Mouse (Mus musculus) urinary bladder, postnatal 4 days (tissue): Measurements from ENCODE around the gene Usp18.

Source experiments
- DNase-seq, 2 experiments: peaks; one replicate each; pipeline ENCODE4 v3.0.0; 2021 to 2022; ENCODE audit warnings: low spot score in 2 of 2

Gene Usp18

DNA sequence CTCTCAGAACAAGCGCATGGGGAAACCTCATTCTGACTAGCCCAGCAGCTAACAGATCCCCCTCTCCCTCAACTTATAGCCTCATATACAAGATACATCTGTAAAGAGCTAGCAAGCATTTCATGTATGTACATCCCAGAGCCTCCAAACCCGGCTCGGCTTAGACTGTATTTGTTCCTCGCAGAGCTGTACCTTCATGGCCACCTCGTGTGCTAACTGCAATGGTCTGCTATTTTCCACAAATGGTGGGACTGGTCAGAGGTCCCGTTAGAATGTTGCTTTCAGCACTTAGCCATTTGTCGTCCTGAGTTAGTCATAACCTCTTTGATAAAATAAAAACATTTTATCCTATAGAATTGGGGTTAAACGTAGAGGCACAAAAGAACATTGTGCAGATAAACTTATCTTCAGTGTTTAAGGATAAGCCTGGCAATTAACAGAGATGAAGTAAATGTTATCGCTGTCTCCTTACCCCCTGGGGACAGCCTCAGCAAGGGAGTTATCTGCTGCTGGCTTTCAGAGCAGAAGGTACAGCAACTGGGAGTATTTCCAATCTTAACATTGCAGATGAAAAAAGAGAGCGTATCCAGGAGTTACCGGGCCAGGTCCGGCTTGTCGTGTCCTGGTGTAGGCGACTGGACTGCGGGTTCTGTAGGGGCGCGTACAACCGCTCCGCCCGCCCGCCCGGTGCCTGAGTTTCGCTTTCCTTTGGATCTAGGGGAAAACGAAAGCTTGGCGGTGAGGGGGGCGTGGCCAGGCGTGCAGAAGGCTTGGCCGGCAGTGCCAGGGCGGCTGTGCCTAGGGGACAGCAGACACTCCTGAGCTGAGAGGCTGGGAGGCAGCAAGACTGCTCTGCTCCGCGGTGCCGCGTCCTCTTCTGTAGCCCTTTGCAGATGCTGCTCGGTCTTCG, at the start of gene Usp18:
Gene Usp18, plus strand, starts transcription at position 780 of the 910 bp plus-strand sequence.
- peak; percentile 81 to 90 for DNase-seq

DNA sequence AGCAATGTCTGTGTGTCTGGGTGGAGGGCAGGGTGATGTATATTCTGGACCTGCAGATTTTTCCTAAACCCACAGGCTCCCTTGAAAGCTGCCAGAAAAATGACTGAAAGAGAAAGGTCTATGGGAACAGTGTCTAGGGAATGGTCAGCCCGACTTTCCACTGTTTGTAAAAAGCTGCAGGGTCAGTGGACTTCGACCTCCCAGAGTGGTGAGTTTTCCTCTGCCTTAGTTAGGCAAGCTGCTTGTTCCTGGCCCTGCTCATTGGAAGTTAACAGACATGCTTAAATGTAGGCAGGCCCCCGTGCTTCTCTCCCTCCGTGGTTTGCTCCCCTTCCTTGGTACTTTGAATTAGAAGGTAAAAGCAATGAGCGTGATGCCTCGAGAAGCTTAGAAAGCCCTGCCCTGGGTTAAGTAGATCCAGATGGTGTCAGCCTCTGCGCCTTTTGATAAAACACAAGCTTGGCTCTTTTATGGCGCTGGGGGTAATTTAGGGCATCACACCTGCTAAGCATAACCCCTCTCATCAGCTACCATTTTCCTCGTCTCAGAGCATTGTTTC, 47.8 kb upstream of the Usp18 start:
- DNase-seq: no peak

DNA sequence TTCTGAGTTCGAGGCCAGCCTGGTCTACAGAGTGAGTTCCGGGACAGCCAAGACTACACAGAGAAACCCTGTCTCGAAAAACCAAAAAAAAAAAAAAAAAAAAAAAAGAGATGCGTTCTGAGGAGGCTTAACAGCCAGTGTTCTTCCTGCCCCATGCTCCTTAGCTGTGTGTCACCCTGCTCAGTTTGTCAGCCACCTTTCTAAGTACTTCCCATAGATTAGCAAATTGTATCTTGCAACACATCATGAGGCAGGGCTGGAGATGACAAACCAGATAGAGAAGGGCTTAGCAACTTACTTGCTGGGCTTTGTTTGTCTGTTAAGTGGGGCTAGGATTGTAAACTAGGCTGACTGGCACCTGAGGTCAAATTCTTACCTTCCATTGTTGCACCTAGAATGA, 45.2 kb upstream of the Usp18 start:
- no peak for DNase-seq

DNA sequence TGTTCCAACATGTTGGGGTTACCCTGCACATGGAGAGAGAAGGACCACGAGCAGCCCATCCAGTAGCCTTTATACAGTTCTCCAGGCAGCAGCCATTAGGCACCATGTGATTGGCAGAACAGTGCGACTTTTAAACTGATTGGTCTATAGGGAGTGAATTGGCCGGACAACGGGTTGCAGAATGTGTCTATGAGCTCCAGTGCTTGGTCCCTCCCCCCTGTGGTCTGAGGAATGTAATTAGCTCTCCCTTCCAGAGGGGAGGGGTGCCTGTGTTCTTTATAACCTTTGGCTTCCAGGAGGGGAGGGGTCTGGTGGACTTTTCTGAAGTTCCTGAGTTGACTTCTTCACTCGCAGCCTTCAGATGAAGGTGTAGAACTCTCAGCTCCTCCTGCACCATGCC, 43.7 kb upstream of the Usp18 start:
- DNase-seq: no peak

DNA sequence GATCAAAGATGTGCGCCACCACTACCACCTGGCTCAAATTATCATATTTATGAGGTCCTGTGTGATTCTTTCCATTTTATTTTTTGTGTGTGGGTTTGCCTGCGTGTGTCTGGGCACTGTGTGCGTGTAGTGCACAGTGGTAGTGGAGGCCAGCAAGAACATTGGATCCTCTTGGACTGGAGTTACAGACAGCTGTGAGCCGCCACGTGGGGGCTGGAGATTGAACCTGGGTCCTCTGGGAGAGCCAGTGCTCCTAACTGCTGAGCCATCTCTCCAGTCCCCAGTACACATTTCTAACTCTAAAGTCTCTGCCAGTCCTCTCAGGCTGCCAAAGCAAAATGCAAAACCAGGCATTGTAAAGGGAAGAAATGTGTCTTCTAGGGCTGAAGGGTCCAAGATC, 39.2 kb upstream of the Usp18 start:
- no peak for DNase-seq

DNA sequence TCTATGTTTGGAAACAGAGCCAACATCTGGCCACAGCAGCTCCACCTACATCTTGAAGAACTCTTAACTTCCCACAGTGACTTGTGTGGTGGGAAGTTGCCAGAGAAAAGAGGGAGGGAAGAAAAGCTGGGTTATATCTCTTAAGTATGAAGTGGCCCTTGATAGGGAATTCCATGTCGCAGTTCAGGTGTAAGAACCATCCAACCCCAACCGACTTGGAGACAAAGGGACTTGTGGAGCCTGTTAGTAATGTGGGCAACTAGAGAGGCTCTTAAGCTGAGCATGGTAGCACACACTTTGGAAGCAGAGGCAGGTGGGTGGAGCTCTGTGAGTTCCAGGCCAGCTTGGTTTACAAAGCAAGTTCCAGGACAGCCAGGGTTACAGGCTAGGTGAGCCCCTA, 36.1 kb upstream of the Usp18 start:
- DNase-seq: no peak

DNA sequence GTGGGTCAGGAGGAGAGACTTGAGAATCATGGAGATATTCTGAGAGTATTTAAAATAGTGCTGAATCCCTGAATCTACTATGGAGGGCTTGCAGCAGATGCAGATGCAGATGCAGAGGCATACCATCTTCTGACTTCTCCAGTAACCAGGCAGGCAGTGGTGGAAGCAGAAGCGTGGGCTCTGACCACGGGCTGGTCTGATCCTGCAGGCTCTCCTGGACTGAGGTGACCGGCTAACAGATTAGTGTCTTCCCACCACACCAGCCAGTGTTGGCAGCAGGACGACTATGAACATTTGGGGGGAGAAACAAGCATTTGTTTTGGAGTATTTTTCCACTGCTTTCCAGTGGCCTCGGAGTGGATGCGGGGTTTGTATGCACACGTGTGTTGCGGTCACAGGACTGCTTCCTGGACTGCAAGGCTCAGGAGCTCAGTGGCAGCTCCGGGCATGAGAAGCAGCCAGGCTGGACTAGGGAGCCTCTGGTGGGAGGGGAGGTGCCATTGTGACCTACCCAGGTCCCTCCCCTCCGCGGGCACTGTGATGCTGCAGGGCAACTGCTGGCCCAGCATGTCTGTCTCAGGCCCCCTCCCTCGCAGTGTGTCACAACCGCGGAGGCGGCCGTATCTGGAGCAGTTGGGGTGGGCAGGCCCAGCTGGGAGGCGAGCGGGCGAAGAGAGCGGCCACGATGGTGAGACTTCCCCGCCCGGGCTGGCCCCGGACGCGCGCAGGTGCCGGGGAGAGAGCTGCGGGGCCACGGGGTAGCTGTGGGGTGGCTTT, 35.4 kb upstream of the Usp18 start, which contains the start of gene Tuba8:
Gene Tuba8, plus strand, starts transcription at position 548 of the 777 bp plus-strand sequence.
- peak in 1 of 2 experiments; percentile 30 for DNase-seq

DNA sequence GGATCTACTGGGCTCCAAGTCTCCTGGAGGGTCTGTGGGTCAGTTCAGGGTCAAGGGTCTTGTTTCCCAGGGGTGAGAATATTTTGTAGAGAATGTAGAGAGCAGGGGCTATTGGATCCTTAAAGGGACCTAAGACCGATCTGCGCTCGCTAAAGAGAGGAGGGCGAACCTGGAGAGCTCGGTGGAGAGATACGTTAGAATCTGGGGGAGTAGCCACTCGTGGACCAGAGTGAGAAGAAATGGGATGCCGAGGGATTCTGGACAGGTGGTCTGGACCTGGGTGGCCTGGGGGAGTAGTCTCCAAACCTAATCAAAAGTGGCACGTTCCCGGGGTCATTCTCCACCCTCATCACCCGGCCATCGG, 34.8 kb upstream of the Usp18 start:
- DNase-seq: no peak

DNA sequence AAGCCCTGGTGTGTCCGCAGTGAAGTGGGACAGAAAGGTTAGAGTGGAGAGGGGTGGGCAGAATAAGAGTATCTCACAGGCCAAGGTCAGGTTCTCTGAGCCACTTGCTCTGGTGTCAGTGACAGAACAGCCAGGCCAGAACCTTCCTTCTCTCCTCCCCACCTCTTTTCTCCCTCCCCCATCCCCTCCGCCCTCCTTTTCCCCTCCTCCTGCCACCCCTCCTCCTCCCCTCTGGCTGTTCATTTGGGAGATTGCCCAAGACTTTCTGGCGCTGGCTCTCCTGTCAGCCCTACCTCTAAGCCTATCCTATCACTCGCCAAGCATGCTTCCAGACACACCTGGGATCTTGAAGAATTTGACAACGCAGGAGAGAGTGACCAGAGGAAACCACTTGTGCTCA, 34.0 kb upstream of the Usp18 start:
- DNase-seq: no peak

DNA sequence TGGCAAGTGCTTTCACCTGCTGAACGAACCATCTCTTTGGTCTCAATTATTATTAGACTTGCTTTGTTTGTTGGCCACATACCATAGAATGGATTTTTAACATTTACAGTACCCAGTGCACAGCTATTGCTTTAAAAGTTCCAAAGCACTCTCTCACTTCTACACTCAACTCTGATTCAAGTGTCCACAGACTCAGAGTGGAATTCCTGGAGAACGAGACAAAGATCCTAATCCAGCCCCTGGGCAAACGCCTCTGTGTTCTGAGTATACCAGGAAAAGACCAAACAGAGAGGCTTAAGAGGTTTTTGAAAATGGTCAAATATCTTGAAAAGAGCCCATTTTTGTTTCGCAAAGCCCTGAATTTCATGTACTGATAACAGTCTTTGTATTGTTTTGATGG, 32.7 kb upstream of the Usp18 start:
- DNase-seq: no peak

DNA sequence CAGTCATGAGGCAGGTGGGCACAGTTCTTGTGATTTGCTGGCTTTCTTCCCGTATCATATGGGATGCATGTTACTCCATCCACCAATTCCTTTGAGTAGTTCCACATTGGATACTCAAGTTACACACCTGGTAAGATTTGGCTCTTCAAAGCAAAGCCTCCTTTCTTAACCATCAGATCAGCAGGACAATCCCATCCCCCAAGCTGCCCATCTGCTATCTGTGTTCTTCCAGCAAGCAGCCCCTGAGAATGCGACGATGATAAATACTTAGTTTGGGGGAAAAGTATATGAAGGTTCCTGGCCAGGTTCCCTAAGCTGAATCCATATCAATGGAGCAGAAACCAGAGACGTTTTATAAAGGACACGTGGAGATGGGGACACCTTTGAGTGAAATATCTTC, 31.5 kb upstream of the Usp18 start:
- DNase-seq: no peak

DNA sequence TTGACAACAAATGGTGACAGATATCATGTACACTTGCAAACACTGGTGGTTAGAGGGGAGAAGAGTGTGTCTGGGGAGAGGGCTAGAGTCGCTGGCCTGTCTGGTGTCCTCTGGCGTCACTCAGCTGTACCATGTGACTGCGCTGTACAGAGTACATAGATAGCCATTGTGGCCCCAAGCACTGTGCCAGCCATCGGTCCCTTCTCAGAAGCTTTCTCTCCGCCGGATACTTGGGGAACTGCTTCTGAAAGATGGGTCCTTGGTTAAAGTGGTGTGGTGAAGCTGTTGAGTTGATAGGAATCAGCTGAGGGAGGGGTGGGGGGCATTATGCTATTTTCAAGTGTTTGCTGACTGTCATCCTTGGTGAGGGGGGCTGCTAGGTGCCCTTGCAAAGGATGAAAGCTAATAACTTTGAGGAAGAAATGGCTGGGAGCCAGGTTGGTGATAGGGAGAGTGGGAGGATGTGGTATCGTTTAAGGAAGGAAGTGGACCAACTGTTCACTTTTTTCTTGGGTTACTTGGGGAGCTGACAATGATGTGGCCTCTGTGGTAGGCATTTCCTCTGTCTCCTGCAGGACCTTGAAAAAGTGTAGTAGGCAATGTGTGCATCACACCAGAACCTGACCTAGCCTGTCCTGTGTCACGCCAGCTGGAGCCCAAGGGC, 30.9 kb upstream of the Usp18 start:
- DNase-seq: no peak

DNA sequence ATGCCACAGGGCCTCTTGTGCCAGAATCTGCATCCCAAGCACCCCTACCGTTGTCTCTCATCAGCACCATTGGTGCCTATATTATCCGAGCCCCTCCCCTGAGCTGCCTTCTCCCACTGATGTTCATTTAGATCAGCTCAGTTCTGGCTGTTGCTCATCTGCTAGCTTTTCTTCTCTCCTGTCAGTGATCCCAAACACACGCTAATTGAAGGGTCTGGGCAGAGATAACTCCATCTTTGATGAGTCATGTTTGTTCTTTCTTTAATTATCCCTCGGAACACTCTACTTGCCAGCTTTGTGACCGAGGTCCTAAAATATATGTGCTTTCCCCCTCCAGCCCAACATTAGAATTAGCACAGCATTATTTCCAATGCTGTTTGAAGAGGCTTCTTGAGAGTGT, 30.4 kb upstream of the Usp18 start:
- no peak for DNase-seq

DNA sequence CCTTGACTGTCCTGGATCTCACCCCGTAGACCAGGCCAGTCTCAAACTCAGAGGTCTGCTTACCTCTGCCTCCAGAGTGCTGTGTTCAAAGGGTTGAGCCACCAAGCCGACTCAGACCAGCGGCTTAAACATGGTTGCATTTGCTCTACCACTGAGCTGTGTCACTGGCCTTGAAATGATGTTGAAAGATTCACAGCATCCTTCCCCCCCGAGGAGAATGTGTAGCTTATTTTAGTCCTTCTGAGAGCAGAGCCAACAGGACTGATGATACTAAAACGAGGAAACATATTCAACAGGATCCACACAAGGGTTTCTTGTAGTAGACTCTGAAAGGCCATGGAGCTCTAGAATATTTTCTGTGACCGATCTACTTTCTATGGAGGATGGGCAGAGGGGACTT, 29.8 kb upstream of the Usp18 start:
- DNase-seq: no peak

DNA sequence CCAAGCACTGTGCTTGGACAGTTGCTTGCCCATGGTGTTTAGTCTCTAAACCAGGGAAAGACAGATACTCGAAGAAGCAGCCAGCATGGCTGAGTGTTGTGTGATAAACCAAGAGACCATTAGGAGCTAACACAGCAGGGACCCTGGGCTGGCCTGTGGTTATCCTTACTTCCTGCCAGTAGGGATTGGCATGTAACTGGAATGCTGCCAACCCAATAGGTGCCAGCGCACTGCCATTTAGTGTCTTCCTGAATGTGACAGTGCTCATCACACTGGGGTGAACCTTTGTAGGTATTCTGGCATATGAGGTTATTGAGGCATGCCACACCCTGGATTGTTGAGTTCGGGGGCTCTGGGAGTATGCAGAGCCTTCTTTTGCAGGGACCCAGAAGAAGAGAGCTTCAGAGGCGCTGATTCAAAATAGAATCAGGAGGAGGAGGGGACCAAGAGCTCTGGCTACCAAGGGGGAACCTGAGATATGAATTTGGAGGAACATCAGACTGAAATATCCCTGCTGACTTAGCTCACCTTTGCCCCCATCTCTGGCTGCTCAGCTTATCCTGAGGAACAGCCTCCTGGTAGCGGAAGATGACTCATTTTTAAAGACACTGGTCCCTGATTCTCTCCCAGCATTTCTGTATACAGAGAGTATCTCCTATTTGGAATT, 29.0 kb upstream of the Usp18 start:
- DNase-seq: no peak

DNA sequence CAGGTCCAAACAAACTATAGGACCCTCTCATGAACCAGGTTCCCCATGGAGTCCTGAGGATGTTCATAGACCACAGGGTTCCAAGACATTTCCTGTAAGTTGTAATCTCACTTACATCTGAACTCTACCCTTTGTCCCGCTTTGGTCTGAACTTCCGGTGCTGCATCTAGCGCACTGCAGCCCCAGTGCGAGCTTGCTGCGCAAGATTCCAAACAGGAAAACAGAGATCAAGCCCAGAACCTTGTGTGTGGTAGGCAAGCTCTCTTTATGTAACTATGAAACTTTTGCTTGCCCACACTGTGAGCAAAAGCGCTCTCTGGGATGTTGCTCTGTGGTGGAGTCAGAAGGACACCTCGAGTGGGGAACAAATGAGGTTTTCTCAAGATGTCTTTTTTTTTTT, 27.7 kb upstream of the Usp18 start:
- DNase-seq: no peak

DNA sequence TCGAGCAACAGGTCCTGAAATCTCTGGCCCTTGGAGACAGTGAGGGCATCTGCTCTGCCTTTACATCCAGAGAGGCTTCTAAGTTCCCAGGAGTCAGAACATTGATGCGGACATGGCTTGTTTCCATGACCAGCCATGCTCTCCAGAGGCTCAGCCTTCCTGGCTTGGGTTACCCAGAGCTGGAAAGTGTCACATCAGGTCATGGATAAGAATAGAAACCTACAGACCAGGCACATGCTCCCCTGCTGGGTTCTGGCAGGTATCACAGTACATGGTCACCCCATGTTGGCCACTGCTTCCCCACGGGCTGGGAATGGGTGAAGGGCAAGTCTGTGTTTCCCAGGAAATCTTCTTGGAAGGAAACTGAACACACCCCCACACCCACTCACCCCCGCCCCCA, 26.3 kb upstream of the Usp18 start:
- no peak for DNase-seq

DNA sequence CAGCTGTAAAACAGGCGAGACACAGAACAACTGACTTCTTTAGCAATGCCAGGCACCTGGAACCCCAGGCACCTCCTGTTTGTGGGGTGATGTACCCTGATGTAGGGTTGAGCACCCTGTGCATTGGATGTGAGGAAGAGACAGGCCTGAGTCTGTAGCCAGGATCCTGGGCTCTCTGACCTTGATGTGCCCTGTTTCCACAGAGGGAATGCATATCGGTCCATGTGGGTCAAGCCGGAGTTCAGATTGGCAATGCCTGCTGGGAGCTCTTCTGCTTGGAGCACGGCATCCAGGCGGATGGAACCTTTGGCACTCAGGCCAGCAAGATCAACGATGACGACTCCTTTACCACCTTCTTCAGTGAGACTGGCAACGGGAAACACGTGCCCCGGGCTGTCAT, 25.5 kb upstream of the Usp18 start:
- DNase-seq: no peak

DNA sequence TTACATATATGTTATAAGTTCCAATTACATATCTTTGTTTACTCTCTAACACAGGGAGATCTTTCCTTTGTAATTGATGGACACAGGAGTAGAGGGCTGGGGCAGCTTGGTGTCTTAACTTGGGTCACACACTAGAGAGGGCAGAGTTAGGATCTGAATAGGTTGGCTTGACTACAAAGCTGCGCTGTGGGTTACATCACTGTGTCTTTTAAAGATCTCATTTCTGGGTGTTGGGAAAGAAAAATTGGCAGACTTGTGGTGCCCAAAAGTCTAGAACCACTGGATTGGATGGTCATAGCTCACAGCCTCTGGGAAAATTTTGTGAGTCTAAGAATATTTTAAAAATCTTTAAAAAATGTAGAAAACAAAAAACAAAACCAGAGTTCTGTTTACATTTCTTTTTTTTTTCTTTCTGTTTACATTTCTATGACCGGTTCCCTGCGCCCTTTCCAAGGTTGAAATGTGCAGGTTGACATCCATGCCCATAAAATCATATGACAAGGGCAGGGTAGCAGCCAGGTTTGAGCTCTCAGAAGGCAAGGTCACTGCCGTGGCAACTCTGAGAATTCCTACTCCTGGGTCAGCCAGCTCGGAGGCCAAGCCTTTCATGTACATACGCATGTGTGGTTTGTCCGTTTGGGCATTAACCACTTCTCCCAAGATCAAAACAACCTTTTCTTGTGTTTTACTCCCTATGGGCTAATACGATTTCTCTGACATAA, 23.7 kb upstream of the Usp18 start:
- no peak for DNase-seq

DNA sequence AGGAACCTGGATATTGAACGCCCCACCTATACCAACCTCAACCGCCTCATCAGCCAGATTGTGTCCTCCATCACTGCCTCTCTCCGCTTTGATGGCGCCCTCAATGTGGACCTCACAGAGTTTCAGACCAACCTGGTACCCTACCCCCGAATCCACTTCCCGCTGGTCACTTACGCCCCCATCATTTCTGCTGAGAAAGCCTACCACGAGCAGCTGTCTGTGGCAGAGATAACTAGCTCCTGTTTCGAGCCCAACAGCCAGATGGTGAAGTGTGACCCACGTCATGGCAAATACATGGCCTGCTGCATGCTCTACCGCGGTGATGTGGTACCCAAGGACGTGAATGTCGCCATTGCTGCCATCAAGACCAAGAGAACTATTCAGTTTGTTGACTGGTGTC, 22.7 kb upstream of the Usp18 start:
- no peak for DNase-seq

DNA sequence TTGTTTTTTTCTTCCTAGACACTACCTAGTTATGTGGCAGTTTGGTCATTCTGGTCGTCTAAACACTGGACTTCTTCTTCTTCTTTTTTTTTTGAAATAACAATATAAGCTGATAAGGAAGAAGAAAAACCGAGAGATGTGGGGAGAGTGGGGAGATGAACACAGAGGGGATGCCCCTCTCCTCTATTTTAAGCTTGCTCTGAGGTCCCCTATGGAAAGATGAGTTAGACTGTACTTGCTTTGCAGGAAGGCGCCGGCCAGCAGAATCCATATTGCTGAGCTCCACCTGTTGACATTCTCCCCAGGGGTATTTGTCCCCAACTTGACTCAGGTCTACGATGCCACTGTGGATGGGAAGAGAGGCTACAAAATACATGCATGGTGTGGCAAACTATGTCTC, 21.6 kb upstream of the Usp18 start:
- DNase-seq: no peak
